In the genomic region with DNA sequence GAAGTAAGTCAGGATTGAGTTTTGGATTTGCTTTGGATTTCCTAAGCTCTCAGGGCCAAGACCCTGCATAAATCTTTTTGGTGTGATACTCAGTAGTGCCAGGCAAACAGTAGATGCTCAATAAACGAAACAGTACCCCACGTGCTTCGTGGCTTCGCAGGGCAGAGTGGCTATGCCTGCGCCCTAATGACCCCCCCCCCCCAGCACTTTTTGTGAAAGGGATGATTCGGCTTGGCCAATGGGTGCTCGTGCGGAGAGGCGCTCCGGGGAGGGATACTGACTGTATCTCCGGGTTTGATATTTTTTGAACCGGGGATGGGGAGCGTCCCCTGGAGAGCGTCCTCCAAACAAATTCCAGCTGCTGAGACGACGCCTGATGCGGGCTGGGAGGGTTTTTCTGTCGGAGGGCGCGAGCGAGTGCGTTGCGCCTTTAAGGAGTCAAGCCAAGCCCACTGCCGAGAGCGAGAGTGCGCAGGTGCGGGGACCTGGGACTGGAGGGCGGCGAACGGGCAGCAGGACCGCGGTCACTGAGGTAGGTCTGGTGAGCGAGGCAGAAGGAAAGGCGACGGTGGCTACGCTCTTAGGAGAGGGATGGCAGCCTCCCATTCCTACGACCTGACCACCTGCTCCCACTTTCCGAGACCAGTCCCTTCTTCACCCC, we compare ENCODE assay signal across 8 mouse cellular contexts. TPM values are rescaled to one million over a fixed set of nuclear protein-coding genes. Genes with fewer than 3 reads are reported as not detected.
DNase-seq lines count a peak whose midpoint lies in the region; ATAC-seq and TF ChIP-seq lines count a peak whose summit lies in the region.

A gene (plus strand): TSS at position 471 of the 661 bp plus-strand sequence.

- DNase-seq in gastrocnemius, postnatal 25 days: peak; percentile 75
- peak; percentile 62 to 88 for DNase-seq in left cerebral cortex, adult 9 months (ENCODE audit: low spot score in 2 of 2)
- peak; percentile 91 to 93 for DNase-seq in right cerebral cortex, postnatal 10 days (ENCODE audit: low spot score in 2 of 2)
- DNase-seq in urinary bladder, postnatal 14 days (ENCODE audit: low spot score): peak; percentile 88

- no peaks in the 10 kb centered on the region for H3K36me3 ChIP-seq in megakaryocyte, embryonic 14.5 days (replicated peaks; ENCODE audit: low read length)

- peaks cover 56% of the 10 kb centered on the region for H3K27me3 ChIP-seq in megakaryocyte, embryonic 14.5 days (replicated peaks)

- H3K4me3 ChIP-seq in cortical plate, adult 2 months (ENCODE audit: insufficient read depth, low read length): peak within 1 kb of the TSS; percentile 84
- H3K4me3 ChIP-seq in megakaryocyte, embryonic 14.5 days (replicated peaks): peak within 1 kb of the TSS; percentile 94

- ATAC-seq in activated CD4-positive, CD25-positive, alpha-beta regulatory T cell, adult 4 months: peak; percentile 87
- ATAC-seq in inflammation-experienced regulatory T-cells, adult 6 months: peak; percentile 90

- H3K27ac ChIP-seq in cortical plate, adult 2 months (ENCODE audit: insufficient read depth, low read length): peak within 1 kb of the TSS; percentile 49

- no peaks in the 10 kb centered on the region for H3K9me3 ChIP-seq in megakaryocyte, embryonic 14.5 days

- H3K4me1 ChIP-seq in cortical plate, adult 2 months (ENCODE audit: control insufficient read depth, insufficient read depth, low read length): peaks cover 12% of the 10 kb centered on the region
- H3K4me1 ChIP-seq in megakaryocyte, embryonic 14.5 days: peaks cover 39% of the 10 kb centered on the region

- TF ChIP-seq CTCF in cortical plate, adult 2 months (IDR thresholded peaks at IDR 0.05; ENCODE audit: extremely low read depth, insufficient read depth, low read length): no peak

- peak; percentile 93 for TF ChIP-seq POLR2A in cortical plate, adult 2 months (IDR thresholded peaks at IDR 0.05; ENCODE audit: extremely low read depth, insufficient read depth, low read length)

RNA-seq across cellular contexts. Expression of the gene that starts here (rescaled TPM):
- polyA plus RNA-seq in activated CD4-positive, CD25-positive, alpha-beta regulatory T cell, adult 4 months (2017; shearing (Covaris generic)): 10 to 100 TPM; 22.2 to 25.5 TPM
- polyA plus RNA-seq in cortical plate, adult 2 months (2012; rRNA removed): 53.3 and 55.5 TPM in 2 replicates
- total RNA-seq in gastrocnemius, postnatal 25 days (2021): 1 to 10 TPM; 4.0 to 4.2 TPM
- polyA plus RNA-seq in inflammation-experienced regulatory T-cells, adult 6 months (2017; shearing (Covaris generic)): 10 to 100 TPM; 22.1 to 32.7 (median 24.1) TPM
- polyA plus RNA-seq in megakaryocyte, embryonic 14.5 days (2012; ENCODE audit: insufficient read depth, low replicate concordance): not detected in 2 replicates

Comparison
In these comparisons a context has a peak if more than half of its experiments do, and no peak if none do; other contexts are left out.
1. Peak in every context shown above with its lines: DNase-seq, ATAC-seq, H3K4me3 ChIP-seq and H3K27ac ChIP-seq.
2. RNA of the gene that starts here (polyA plus RNA-seq): 53.3 to 55.5 TPM in cortical plate, adult 2 months, 22.2 to 25.5 TPM in activated CD4-positive, CD25-positive, alpha-beta regulatory T cell, adult 4 months and 22.1 to 32.7 TPM in inflammation-experienced regulatory T-cells, adult 6 months; not detected in megakaryocyte, embryonic 14.5 days; every median in the first group is over 10 times any median in the second.